Mouse (Mus musculus): ENCODE measurements around the gene Ropn1. TPM values are rescaled to one million over a fixed set of nuclear protein-coding genes. Genes with fewer than 3 reads are reported as not detected.

Ropn1 gene
- total RNA-seq (2023), result not detected

GRCm38 (mm10) chr16:34649621-34650020 is at the start of gene Ropn1:
Ropn1 (plus strand) TSS chr16:34649921.

GRCm38 (mm10) chr16:34690334-34691144 is 40.8 kb downstream of the Ropn1 start, which contains the start of gene Ccdc14:
Ccdc14 (plus strand) TSS chr16:34690616.

Other genes with a start within 250 kb of the Ropn1 start
- gene Kalrn, start 76.4 kb upstream of the Ropn1 start, total RNA-seq (2023), result 1.5 TPM
- gene Ccdc14, start 40.7 kb downstream of the Ropn1 start, total RNA-seq (2023), result 2.8 TPM
- 1.6 TPM for gene Mylk, start 95.3 kb downstream of the Ropn1 start, total RNA-seq (2023)

All from CD4-positive naive resting alpha-beta T cell, adult 57 days (primary cell).